Mouse (Mus musculus): ENCODE results near the gene Khk.

Gene Khk

GRCm38 (mm10) chr5:30934725-30935461, 13.7 kb downstream of the Khk start:
- no peak for DNase-seq (ENCODE audit: low spot score in 2 of 2)

- no peak for DNase-seq (ENCODE audit: low spot score in 2 of 2)
Observed at GRCm38 (mm10) chr5:30943004-30943403, 21.8 kb downstream of the Khk start.

- DNase-seq (ENCODE audit: low spot score in 2 of 2), result no peak
Observed at GRCm38 (mm10) chr5:30944344-30944743, 23.1 kb downstream of the Khk start.

DNA sequence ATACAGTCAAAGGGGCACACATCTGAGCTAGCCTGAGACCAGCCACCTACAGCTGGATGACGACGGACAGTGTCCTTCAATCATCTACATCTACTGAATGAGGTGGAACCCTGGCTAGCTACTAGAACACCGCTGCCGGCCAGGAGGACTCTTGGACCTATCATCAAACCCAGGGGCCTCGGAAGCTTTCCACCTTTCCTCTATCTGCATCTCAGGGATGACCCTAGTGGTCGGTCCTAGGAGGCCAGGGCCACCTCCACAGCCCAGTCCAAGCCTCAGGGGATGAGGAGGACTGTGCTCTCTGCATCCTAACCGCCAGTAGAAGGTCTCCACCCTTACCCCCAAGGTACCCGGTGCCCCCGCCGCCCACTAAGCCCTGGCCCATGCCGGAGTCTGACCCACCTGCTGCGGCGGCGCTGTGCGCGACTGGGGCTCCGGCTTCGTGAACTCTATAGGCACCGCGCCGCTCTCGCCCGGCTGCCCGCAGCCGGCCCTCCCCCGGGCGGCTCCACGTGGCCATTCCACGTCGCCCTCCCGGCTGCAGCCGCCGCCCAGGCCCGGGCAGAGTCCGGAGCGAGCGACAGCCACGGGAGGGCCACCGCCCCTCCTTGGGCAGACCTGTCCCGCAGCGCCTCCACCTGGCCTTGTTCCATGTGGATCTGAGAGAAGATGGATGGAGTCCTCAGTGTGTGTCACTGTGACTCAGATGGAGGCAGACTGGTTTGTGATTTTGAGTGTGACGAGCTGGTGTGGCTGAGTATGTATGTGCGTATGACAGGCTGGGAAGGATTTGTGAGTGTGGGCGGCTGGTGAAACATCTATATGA, 23.9 kb downstream of the Khk start, which contains the start of gene Cgref1:
Cgref1 (minus strand) TSS at position 636 of the 826 bp plus-strand sequence.
- DNase-seq (ENCODE audit: low spot score in 2 of 2), result no peak

GRCm38 (mm10) chr5:30948620-30949019, 27.4 kb downstream of the Khk start:
- no peak for DNase-seq (ENCODE audit: low spot score in 2 of 2)

DNA sequence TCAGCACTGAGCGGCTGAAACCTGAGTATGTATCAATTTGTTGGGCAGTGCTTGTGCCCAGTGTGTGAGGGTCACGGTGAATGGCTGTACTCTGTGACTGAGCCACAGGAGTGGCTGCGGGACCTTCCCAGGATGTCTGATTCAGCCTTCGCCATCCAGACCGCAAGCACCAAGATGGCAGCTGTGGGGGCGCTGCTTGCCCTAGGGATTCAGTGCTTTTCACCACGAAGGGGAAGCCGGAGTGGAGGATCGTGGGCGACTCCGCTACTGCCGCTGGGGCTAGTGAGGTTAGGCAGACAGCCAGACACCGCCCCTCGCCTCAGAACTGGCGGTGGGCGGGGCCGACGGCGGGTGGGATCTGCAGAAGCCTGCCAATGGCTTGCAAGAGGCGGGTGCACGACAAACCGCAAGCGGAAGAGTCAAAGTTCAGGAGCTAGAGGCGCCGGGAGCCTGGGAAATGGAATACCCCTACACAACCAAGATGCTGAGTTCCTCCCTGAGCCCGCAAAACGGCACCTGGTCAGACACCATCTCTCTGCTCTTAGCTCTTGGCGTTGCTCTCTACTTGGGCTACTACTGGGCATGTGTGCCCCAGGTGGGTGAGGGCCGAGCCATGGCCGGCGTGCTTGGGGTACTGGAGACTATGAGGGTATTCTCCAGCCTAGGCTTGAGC, 28.6 kb downstream of the Khk start:
- DNase-seq (ENCODE audit: low spot score in 2 of 2), result peak; percentile 75 to 80

- DNase-seq (ENCODE audit: low spot score in 2 of 2), result no peak
Observed at GRCm38 (mm10) chr5:30950451-30950850, 29.2 kb downstream of the Khk start.

- no peak for DNase-seq (ENCODE audit: low spot score in 2 of 2)
Observed at GRCm38 (mm10) chr5:30950922-30951321, 29.7 kb downstream of the Khk start.

- no peak for DNase-seq (ENCODE audit: low spot score in 2 of 2)
Observed at GRCm38 (mm10) chr5:30951706-30952105, 30.5 kb downstream of the Khk start.

DNA sequence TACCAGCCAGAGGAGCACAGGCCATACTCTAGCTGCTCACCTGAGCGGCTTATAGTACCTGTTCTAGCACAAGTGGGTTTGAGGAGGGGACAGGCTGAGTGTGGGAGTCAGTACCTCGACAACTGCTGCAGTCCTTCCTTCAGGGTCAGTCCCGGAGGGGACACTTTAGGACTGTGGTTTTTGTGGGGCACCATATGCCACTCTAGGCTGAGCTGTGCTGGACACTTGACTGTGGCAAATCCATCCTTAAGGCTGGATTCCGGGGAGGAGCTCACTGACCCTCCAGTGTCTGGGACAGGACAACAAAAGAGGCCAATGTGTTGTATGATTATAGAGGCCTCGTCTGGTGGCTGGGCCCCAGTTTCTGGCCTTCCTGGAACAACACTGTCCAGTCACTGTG, 31.3 kb downstream of the Khk start:
- DNase-seq (ENCODE audit: low spot score in 2 of 2), result no peak

DNA sequence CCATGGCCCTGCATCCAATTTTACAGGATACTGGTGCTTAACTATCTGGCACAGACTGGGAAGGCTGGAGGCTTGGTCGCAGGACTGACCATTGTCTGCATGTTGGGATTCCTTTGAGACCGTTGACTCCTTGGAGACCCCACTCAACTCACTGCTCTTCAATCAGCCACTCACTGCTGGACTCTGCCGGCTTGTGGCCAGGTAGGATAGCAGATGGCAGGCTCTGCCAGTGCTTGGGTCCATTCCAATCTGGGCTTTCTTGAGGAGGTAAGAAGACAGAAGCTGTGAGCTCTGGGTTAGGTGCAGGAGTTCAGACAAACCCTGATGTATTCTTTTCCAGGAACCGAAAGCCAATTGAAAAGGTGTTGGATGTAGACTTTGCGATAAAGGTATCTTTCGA, 32.8 kb downstream of the Khk start:
- no peak for DNase-seq (ENCODE audit: low spot score in 2 of 2)

- no peak for DNase-seq (ENCODE audit: low spot score in 2 of 2)
Observed at GRCm38 (mm10) chr5:30954556-30954955, 33.3 kb downstream of the Khk start.

DNA sequence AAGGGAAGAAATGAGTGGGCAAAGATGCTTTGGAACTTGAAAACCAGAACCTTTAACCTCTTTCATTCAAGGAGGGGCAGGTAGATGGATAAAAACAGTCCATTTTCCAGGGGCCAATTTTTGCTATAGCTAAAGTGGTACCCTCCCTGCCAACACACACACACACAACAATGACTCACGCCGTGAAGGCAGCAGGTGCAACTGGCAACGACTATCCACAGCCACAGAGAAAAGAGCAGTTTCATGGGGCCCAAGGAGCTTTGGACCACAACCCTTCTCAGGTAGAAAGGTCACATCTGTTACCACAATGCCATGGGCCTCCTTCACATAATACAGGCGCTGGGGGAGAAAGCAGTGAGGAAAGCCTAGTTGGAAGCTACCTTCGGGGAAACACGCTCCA, 34.5 kb downstream of the Khk start:
- no peak for DNase-seq (ENCODE audit: low spot score in 2 of 2)

DNA sequence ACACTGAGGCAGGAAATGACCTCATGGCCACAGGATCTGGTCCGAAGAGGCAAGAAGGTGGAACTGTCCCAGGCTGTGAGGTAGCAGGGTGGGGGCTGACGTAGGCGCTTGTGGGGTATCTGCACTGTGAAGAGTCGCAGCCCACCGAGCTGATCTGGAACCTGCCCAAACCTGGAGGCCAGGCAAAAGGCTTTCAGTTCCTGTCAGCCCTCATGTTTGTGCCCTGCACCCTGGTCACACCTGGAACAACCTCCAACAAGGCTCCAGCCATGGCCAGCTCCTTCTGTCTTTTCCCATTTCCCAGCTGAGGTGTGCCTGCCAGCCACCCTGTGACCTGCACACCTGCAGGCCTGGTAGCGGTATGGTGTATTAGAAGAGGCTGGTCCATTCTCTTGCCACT, 36.7 kb downstream of the Khk start:
- no peak for DNase-seq (ENCODE audit: low spot score in 2 of 2)

DNA sequence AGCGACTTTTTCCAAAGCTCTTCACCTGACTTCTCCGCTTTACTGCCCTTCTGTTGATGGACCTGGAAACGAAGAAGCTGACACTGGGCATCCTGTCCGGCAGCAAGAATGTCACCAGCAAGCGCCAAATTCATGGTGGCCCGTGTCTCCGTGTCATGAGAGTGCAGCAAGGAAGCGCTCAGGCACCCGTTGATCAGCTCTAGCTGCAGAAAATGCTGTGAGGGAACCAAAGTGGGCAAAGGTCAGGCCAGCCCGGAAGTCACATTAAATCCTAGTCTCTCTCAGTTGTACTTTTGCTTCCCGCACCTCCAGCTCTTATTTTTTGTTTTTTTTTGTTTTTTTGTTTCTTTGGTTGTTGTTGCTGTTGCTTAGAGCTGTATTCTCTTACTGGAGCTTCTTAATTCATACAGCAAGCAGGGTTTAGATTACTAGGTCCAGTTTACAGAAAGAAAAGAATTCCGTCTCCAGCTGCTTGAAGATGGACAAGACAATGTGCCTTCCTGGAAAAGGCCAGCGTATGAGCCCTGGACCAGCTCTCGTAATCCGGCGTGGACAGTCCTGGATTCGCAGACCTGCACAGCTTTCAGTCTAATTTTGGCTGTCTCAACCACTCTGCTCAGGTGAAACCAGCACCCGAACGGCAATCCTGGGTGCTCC, 38.1 kb downstream of the Khk start:
- no peak for DNase-seq (ENCODE audit: low spot score in 2 of 2)

DNA sequence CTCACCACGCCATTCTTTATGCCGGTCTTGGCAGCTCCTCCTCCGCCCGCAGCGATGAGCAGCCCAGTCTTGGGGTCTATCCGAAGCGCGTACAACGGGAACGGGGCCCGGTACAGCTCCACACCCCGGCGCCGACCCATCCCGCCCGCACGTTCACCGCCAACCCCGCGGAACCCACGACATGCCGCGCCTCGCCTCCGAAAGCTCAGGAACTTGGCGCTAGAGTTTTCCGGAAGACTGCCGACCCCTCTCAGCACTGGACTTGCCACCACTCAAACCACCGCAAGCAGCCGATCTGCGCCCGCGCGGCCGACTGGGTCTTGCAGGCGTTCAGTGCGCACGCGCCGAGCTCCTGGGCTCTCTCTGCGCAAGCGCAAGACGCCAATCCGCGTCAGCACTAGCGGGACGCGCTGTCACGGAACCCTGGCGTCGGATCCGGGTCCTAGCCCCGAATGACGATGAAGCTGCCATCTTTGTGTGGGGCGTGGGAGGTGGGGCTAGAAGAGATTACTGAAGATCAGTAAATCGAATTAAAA, 38.8 kb downstream of the Khk start, which contains the start of gene Preb:
Preb (minus strand) TSS at position 396 of the 536 bp plus-strand sequence.
- peak; percentile 96 to 98 for DNase-seq (ENCODE audit: low spot score in 2 of 2)

GRCm38 (mm10) chr5:30960814-30961213, 39.6 kb downstream of the Khk start:
- DNase-seq (ENCODE audit: low spot score in 2 of 2), result no peak

DNA sequence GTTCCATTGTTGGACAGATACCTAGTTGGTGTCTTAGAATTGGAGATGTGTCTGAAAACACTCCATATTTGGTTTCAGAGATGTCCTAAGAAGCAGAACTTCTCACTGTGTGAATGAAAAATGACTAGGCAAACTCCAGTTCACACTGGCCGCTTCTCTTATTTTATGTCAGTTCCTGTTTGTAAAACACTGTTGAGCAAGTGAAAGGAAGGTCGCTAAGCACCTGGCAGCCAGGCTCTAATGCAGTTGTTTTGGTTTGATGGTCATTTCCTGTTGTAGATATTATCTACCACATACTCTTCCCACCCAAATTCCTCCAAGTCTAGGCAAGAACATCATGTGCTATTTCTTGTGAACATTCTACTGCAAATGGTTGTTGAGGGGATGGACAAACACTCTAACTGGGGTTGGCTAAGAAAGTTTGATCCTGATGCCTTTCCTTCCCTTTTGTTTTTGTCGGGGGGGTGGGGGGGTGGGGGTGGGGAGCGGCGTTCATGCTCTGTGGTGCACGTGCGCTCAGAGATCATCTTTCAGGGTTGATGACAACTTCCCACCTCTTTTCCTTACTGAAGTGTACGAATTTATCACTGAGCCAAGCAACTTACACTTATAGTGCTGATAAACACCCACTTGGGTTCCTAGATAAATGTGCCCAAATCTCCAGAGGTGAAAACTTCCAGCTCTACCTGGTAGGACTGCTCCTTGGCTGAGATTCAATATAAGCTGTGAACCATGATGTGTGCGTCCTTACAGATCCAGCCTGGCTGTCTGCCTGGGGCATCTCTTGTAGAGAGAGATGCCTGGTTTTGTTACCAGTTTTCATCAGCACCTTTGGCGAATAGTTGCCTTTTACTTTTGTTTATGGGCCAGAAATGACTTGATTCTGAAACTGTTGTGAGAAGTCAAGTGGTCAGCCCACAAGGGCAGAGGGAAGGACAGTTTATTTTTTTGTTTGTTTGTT, 40.6 kb downstream of the Khk start:
- DNase-seq (ENCODE audit: low spot score in 2 of 2), result no peak

GRCm38 (mm10) chr5:30963916-30964315, 42.7 kb downstream of the Khk start:
- DNase-seq (ENCODE audit: low spot score in 2 of 2), result no peak

DNA sequence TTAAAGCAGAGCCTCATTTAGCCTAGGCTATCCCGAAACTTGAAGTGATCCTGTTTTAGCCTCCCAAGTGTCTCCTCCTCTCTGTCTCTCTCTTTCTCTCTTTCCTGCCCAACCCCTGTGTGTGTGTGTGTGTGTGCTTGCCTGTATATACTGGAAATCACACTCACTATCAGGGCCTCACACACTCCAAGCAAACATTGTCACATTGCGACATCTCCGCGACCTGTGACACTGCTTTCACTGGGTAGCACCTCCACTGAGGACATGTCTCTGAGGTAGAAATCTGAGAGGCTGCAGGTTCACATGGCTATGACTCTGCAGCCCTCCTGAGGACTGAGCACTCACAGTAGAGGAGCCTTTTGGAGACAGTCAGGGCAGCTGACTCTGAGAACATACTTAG, 45.0 kb downstream of the Khk start:
- DNase-seq (ENCODE audit: low spot score in 2 of 2), result no peak
